Mouse (Mus musculus) hindbrain, embryonic 16.5 days (tissue): ENCODE data around the gene Olfr902. TPM values are rescaled to one million over a fixed set of nuclear protein-coding genes. Genes with fewer than 3 reads are reported as not detected.

ENCODE experiments used
- ATAC-seq: fragments of 200-750 bp; cut with Nextera tagmentation; 2 replicates; pipeline ENCODE4 v1.8.0; 2017; ENCODE audit warnings: moderate TSS enrichment, moderate library complexity
- H3K27ac ChIP-seq: fragments of 300-500 bp; sonication (generic); 2 replicates; pipeline ENCODE4 v1.5.1; 2014; ENCODE audit warnings: low read depth, mild to moderate bottlenecking, control low read depth, low read length, moderate library complexity
- H3K27me3 ChIP-seq: fragments of 300-500 bp; sonication (generic); replicated peaks from 2 replicates; pipeline ENCODE4 v1.6.1; 2014; ENCODE audit warnings: low read length; ENCODE audit not compliant: control insufficient read depth, insufficient read depth
- H3K36me3 ChIP-seq: fragments of 300-500 bp; sonication (generic); 2 replicates; pipeline ENCODE4 v1.6.1; 2014; ENCODE audit warnings: mild to moderate bottlenecking, low read length, moderate library complexity, mixed read lengths; ENCODE audit not compliant: control insufficient read depth, insufficient read depth
- H3K4me1 ChIP-seq: fragments of 300-500 bp; sonication (generic); 2 replicates; pipeline ENCODE4 v1.6.1; 2014; ENCODE audit warnings: low read depth, low read length; ENCODE audit not compliant: control insufficient read depth, insufficient read depth
- H3K4me2 ChIP-seq: fragments of 300-500 bp; sonication (generic); 2 replicates; pipeline ENCODE4 v1.6.1; 2014; ENCODE audit warnings: mild to moderate bottlenecking, low read length, control low read depth, moderate library complexity
- H3K4me3 ChIP-seq: fragments of 300-500 bp; sonication (generic); 2 replicates; pipeline ENCODE4 v1.5.1; 2014; ENCODE audit warnings: mild to moderate bottlenecking, low read length, control low read depth, moderate library complexity
- H3K9ac ChIP-seq: fragments of 300-500 bp; sonication (generic); 2 replicates; pipeline ENCODE4 v1.6.1; 2014; ENCODE audit warnings: low read depth, mild to moderate bottlenecking, control low read depth, low read length, moderate library complexity
- H3K9me3 ChIP-seq: fragments of 300-500 bp; sonication (generic); 2 replicates; pipeline ENCODE4 v1.6.1; 2014; ENCODE audit warnings: mild to moderate bottlenecking, low read length, moderate library complexity; ENCODE audit not compliant: control insufficient read depth
- WGBS: fragments of 180-500 bp; shearing (Covaris S2); extraction: QIAGEN DNeasy Blood & Tissue Kit; methylation state at CpG from one replicate; pipeline ENCODE4 v1.1.7; 2014; 5-methylcytosine and 5-hydroxymethylcytosine counted together
- polyA plus RNA-seq: library from polyadenylated mRNA; unstranded; fragments of >200 nt; fragmentation: Nextera tagmentation; extraction: Ambion mirVana; gene quantifications from 2 replicates; pipeline ENCODE4 v1.2.1, GENCODE M21; 2015

Gene Olfr902
- polyA plus RNA-seq, 1 experiment from 2014 or later = not detected

- no peaks in the 10 kb centered on the region for H3K27me3 ChIP-seq
- no peak within 1 kb of the TSS for H3K4me2 ChIP-seq
- no peak for ATAC-seq
- no peak within 1 kb of the TSS for H3K4me3 ChIP-seq
- WGBS = 82% methylated on average over 2 of the region's 2 CpGs
- no peak within 1 kb of the TSS for H3K27ac ChIP-seq
- no peaks in the 10 kb centered on the region for H3K36me3 ChIP-seq
- H3K9ac ChIP-seq = no peak within 1 kb of the TSS
- H3K4me1 ChIP-seq = no peaks in the 10 kb centered on the region
- H3K9me3 ChIP-seq = no peaks in the 10 kb centered on the region
Observed at GRCm38 (mm10) chr9:38495501-38495900, 48.0 kb downstream of the Olfr902 start, which contains the start of gene Olfr907. Gene Olfr907, plus strand, starts transcription at chr9:38495801.

Other genes with a start within 250 kb of the Olfr902 start
- gene Olfr893, start 239.3 kb upstream of the Olfr902 start, polyA plus RNA-seq = not detected in 2 replicates
- gene Olfr894, start 229.6 kb upstream of the Olfr902 start, polyA plus RNA-seq = not detected in 2 replicates
- gene Olfr143, start 194.9 kb upstream of the Olfr902 start, polyA plus RNA-seq = not detected in 2 replicates
- gene Olfr895, start 179.8 kb upstream of the Olfr902 start, polyA plus RNA-seq = not detected in 2 replicates
- gene Olfr896-ps1, start 156.5 kb upstream of the Olfr902 start, polyA plus RNA-seq = not detected in 2 replicates
- not detected in 2 replicates for gene Olfr25, start 118.6 kb upstream of the Olfr902 start, polyA plus RNA-seq
- gene Olfr898, start 99.2 kb upstream of the Olfr902 start, polyA plus RNA-seq = not detected in 2 replicates
- not detected in 2 replicates for gene Olfr250, start 80.8 kb upstream of the Olfr902 start, polyA plus RNA-seq
- not detected in 2 replicates for gene Olfr251, start 70.6 kb upstream of the Olfr902 start, polyA plus RNA-seq
- gene Olfr147, start 46.0 kb upstream of the Olfr902 start, polyA plus RNA-seq = not detected in 2 replicates
- not detected in 2 replicates for gene Olfr901, start 18.2 kb upstream of the Olfr902 start, polyA plus RNA-seq
- gene Olfr904, start 15.5 kb downstream of the Olfr902 start, polyA plus RNA-seq = not detected in 2 replicates
- not detected in 2 replicates for gene Olfr905, start 23.5 kb downstream of the Olfr902 start, polyA plus RNA-seq
- not detected in 2 replicates for gene Olfr906, start 39.4 kb downstream of the Olfr902 start, polyA plus RNA-seq
- gene Olfr907, start 48.1 kb downstream of the Olfr902 start, polyA plus RNA-seq = not detected in 2 replicates
- not detected in 2 replicates for gene Olfr911-ps1, start 73.9 kb downstream of the Olfr902 start, polyA plus RNA-seq
- gene Olfr910, start 90.2 kb downstream of the Olfr902 start, polyA plus RNA-seq = not detected in 2 replicates
- not detected in 2 replicates for gene Olfr912, start 132.5 kb downstream of the Olfr902 start, polyA plus RNA-seq
- gene Olfr913, start 145.1 kb downstream of the Olfr902 start, polyA plus RNA-seq = not detected in 2 replicates
- not detected in 2 replicates for gene Olfr914, start 157.4 kb downstream of the Olfr902 start, polyA plus RNA-seq
- not detected in 2 replicates for gene Olfr916, start 212.2 kb downstream of the Olfr902 start, polyA plus RNA-seq
- gene Olfr917, start 218.2 kb downstream of the Olfr902 start, polyA plus RNA-seq = not detected in 2 replicates
- not detected in 2 replicates for gene Olfr918, start 226.9 kb downstream of the Olfr902 start, polyA plus RNA-seq